Mouse (Mus musculus) liver, embryonic 18 days (tissue): ENCODE measurements around the gene 2900026A02Rik. TPM values are rescaled to one million over a fixed set of nuclear protein-coding genes. Genes with fewer than 3 reads are reported as not detected.

Experiments used
- polyA plus RNA-seq: library from polyadenylated mRNA; depleted of rRNA; stranded (reverse); fragments of >200 nt; gene quantifications from 2 replicates; pipeline ENCODE4 v1.2.3, GENCODE M21; 2012; rRNA removed

2900026A02Rik gene
- polyA plus RNA-seq: 3.2 and 3.8 TPM in 2 replicates

DNA sequence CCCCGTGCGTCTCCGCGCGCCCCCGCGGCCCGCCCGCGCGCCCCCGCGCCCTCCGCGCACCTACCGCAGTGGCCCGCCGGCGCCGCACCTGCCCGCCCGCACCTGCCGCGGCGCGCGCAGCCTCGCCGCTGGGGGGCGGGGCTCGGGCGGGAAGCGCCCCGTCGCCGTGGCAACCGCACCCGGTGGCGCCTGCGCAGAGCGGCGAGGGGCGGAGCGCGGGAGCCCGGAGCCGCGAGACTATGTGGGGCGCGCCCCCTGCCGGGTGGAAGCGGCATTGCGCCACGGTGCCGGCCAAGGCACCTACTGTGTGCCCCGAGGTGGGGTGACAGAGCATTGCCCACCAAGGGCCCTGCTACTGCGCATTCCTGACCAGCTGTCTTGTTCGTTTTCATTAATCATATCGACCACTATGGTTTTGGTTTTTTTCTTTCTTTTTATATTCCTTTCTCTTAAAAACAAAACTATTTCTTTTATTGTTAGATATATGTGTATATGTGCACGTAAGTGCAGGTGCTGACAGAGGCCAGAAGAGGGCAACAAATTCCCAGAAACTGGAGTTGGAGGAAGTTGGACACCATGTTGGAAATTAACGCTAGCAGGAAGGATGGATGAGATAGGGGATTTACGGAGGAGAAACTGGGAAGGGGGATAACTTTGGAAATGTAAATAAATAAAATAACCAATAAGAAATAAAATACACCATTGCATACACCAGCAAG, at the start of gene 2900026A02Rik:
Gene 2900026A02Rik, minus strand, starts transcription at position 90 of the 719 bp plus-strand sequence.

DNA sequence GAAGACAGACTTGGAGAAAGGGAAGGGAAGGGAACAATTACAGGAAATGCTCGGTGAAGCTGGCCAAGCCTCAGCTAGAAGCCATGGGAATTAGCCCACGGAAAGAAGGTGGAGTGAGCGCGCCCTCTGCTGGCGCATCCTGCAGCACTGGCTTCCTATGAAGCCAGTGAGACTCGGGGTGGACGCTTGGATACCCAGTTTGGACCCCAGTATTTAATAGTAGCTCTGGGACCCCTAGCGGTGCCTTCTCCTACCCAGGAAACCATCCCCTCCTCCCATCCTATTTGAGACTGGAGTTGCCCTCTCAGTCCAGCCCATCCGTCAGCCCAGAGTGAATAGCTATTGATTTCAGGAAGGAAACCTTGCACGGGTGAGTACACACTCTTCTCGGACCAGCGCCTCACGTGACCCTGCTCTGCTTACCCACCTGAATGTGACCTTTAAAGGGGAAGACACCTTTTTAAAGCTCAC, 5.6 kb upstream of the 2900026A02Rik start, which contains the start of gene Tmem211:
Gene Tmem211, plus strand, starts transcription at position 278 of the 471 bp plus-strand sequence.

DNA sequence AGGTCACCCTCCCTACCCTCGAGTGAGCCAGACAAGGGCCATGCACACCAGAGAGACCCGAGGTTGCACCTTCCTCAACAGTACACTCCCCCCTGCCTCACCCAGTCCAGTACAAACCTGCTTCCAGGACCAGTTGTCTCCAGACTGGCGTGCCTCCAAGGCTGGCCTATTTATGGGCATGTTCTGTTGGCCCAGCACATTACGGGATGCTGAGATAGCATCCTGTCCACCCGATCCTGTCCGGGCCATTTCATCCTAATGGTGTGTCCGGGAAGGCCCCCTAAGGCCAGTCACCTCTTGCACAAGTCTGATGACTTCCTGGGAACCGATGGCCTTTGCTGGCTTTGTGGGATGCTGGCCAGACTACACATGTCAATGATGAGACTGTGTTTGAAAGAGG, 139.6 kb downstream of the 2900026A02Rik start, which contains the start of gene Crybb3:
Gene Crybb3, minus strand, starts transcription at position 146 of the 400 bp plus-strand sequence.

DNA sequence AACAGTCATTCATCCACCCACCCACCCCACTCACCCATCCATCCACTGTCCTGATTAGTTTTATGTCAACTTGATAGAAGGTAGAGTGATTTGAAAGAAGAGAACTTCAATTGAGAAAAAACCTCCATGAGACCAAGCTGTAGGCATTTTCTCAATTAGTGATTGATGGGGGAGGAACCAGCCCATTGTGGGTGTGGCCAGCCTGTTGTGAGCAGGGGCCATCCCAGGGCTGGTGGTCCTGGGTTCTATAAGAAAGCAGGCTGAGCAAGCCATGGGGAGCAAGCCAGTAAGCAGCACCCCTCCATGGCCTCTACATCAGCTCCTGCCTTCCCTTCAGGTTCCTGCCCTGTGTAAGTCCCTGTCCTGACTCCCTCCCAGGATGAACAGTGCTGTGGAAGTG, 151.0 kb downstream of the 2900026A02Rik start, which contains the start of gene Crybb2:
Gene Crybb2, minus strand, starts transcription at position 101 of the 400 bp plus-strand sequence.

Other genes with a start within 250 kb of the 2900026A02Rik start
- gene Grk3, start 205.4 kb downstream of the 2900026A02Rik start, polyA plus RNA-seq: 4.1 and 5.1 TPM in 2 replicates
- not detected in 2 replicates for gene Crybb2, start 151.1 kb downstream of the 2900026A02Rik start, polyA plus RNA-seq
- gene Crybb3, start 139.7 kb downstream of the 2900026A02Rik start, polyA plus RNA-seq: 0.14 and 0.22 TPM in 2 replicates
- not detected in 2 replicates for gene Tmem211, start 5.7 kb upstream of the 2900026A02Rik start, polyA plus RNA-seq
- gene Sgsm1, start 89.5 kb upstream of the 2900026A02Rik start, polyA plus RNA-seq: 3.0 and 3.8 TPM in 2 replicates
- not detected in 2 replicates for gene Aym1, start 136.1 kb upstream of the 2900026A02Rik start, polyA plus RNA-seq